ENCODE assay signal across 25 mouse cellular contexts in genomic region chr9:75465856-75466255, GRCm38 (mm10). TPM values are rescaled to one million over a fixed set of nuclear protein-coding genes. Genes with fewer than 3 reads are reported as not detected.
DNase-seq lines count a peak whose midpoint lies in the region; ATAC-seq and TF ChIP-seq lines count a peak whose summit lies in the region.
"Had no signal": no experiment of that assay in that cellular context is flagged by ENCODE, and none has a peak within 500 bp of the region (broad histone marks: within the 10 kb centered on the region; RNA-seq: fewer than 3 reads in every experiment).

No protein-coding gene starts in this region.

- no peak for TF ChIP-seq POLR2A in heart, adult 2 months (IDR thresholded peaks at IDR 0.05; ENCODE audit: insufficient read depth, low read depth, low read length)
- TF ChIP-seq POLR2A in ES-Bruce4 (IDR thresholded peaks at IDR 0.05; ENCODE audit: insufficient read depth, low read length): no peak

- 0 out of 2 replicates have a peak overlapping the region, but pooled peaks have one; percentile 7 for H3K9ac ChIP-seq in heart, embryonic 13.5 days
- no peak overlapping the region for H3K9ac ChIP-seq in heart, adult 2 months (ENCODE audit: low read depth, low read length)
- H3K9ac ChIP-seq in ES-Bruce4 (ENCODE audit: low read depth, poor library complexity, severe bottlenecking): 0 out of 2 replicates have a peak overlapping the region, but pooled peaks have one; percentile 2
- H3K9ac ChIP-seq: limb, embryonic 12.5 days; liver, embryonic 12.5 days had no signal

- no peaks in the 10 kb centered on the region for H3K27me3 ChIP-seq in heart, embryonic 13.5 days (replicated peaks)
- H3K27me3 ChIP-seq in heart, adult 2 months (ENCODE audit: control insufficient read depth, insufficient read depth, low read length): no peaks in the 10 kb centered on the region
- no peaks in the 10 kb centered on the region for H3K27me3 ChIP-seq in ES-Bruce4 (ENCODE audit: control insufficient read depth, insufficient read depth, low read length, poor library complexity, severe bottlenecking)
- H3K27me3 ChIP-seq: limb, embryonic 12.5 days; liver, embryonic 12.5 days; Patski had no signal

- 51% methylated on average over 9 of the region's 9 CpGs for WGBS in heart, embryonic 13.5 days
- WGBS in heart, adult 2 months: 45% methylated on average over 9 of the region's 9 CpGs

- no peak for TF ChIP-seq EP300 in heart, adult 2 months (IDR thresholded peaks at IDR 0.05; ENCODE audit: insufficient read depth, low read depth, low read length)
- no peak for TF ChIP-seq EP300 in ES-Bruce4 (IDR thresholded peaks at IDR 0.05; ENCODE audit: insufficient read depth, low read depth, low read length)

- H3K4me1 ChIP-seq in heart, embryonic 13.5 days: peaks cover 37% of the 10 kb centered on the region
- H3K4me1 ChIP-seq in heart, adult 2 months (ENCODE audit: control insufficient read depth, insufficient read depth, low read length): peaks cover 5% of the 10 kb centered on the region; the same call in 1 of the 2 replicates
- peaks cover 6% of the 10 kb centered on the region for H3K4me1 ChIP-seq in ES-Bruce4 (ENCODE audit: control insufficient read depth, insufficient read depth, low read length)
- H3K4me1 ChIP-seq: hindbrain, embryonic 10.5 days; limb, embryonic 12.5 days; liver, embryonic 12.5 days; midbrain, embryonic 10.5 days had no signal

- no peak for ATAC-seq in heart, embryonic 13.5 days (ENCODE audit: extremely low read depth, insufficient number of reproducible peaks, low FRiP score, low TSS enrichment)
- ATAC-seq: forebrain, embryonic 16.5 days; liver, embryonic 12.5 days; Patski had no signal

- DNase-seq in heart, adult 2 months: no peak
- peak; percentile 42 to 61 for DNase-seq in left cerebral cortex, postnatal 14 days (ENCODE audit: low spot score in 2 of 2)
- DNase-seq in left cerebral cortex, adult 2 months (ENCODE audit: extremely low spot score in 1 of 2, low spot score in 2 of 2): no peak
- peak; percentile 14 to 85 for DNase-seq in left cerebral cortex, postnatal 25 days (ENCODE audit: low spot score in 2 of 2)
- no peak for DNase-seq in ovary, postnatal 36 days (ENCODE audit: low spot score)
- no peak for DNase-seq in adrenal gland, postnatal 4 days (ENCODE audit: low spot score in 2 of 2)
- DNase-seq: adrenal gland, postnatal 10 days; B cell, adult 2 months; cerebellum, adult 11-12 months; cerebellum, postnatal 14 days; heart, adult 11 months; kidney, adult 11 months; lung, adult 2 months; lung, postnatal 36 days; thymus, postnatal 14 days had no signal

- peak overlapping the region; percentile 59 for H3K27ac ChIP-seq in heart, embryonic 13.5 days (replicated peaks)
- no peak overlapping the region for H3K27ac ChIP-seq in heart, adult 2 months
- no peak overlapping the region for H3K27ac ChIP-seq in left cerebral cortex, adult 2 months
- H3K27ac ChIP-seq in ES-Bruce4 (ENCODE audit: insufficient read depth, low read length): no peak overlapping the region
- H3K27ac ChIP-seq: hindbrain, embryonic 10.5 days; kidney, postnatal 0 days; limb, embryonic 12.5 days; liver, embryonic 12.5 days; midbrain, embryonic 10.5 days; stomach, postnatal 0 days had no signal

- H3K79me2 ChIP-seq in heart, adult 2 months (replicated peaks; ENCODE audit: control insufficient read depth, insufficient read depth, low read length): no peaks in the 10 kb centered on the region

- peak overlapping the region; percentile 24; the same call in 1 of the 2 replicates for H3K4me2 ChIP-seq in heart, embryonic 13.5 days
- H3K4me2 ChIP-seq: limb, embryonic 12.5 days; liver, embryonic 12.5 days had no signal

- no peaks in the 10 kb centered on the region for H3K9me3 ChIP-seq in heart, embryonic 13.5 days
- H3K9me3 ChIP-seq in ES-Bruce4 (replicated peaks; ENCODE audit: control insufficient read depth, insufficient read depth, low read length, poor library complexity, severe bottlenecking): no peaks in the 10 kb centered on the region
- H3K9me3 ChIP-seq: hindbrain, embryonic 10.5 days; limb, embryonic 12.5 days; liver, embryonic 12.5 days; midbrain, embryonic 10.5 days had no signal

- no peak overlapping the region for H3K4me3 ChIP-seq in heart, embryonic 13.5 days
- no peak overlapping the region for H3K4me3 ChIP-seq in heart, adult 2 months
- no peak overlapping the region for H3K4me3 ChIP-seq in left cerebral cortex, adult 2 months
- H3K4me3 ChIP-seq in ES-Bruce4 (ENCODE audit: low read depth, low read length): no peak overlapping the region
- H3K4me3 ChIP-seq: hindbrain, embryonic 10.5 days; limb, embryonic 12.5 days; liver, embryonic 12.5 days; midbrain, embryonic 10.5 days had no signal

- H3K36me3 ChIP-seq in heart, embryonic 13.5 days: peaks cover 74% of the 10 kb centered on the region
- H3K36me3 ChIP-seq in heart, adult 2 months (ENCODE audit: control insufficient read depth, insufficient read depth, low read length): peaks cover 3% of the 10 kb centered on the region; the same call in 1 of the 2 replicates
- H3K36me3 ChIP-seq in ES-Bruce4 (ENCODE audit: control insufficient read depth, insufficient read depth, low read length, poor library complexity, severe bottlenecking): peaks cover 26% of the 10 kb centered on the region

- TF ChIP-seq CTCF in heart, adult 2 months (IDR thresholded peaks at IDR 0.05): no peak
- no peak for TF ChIP-seq CTCF in left cerebral cortex, adult 2 months (IDR thresholded peaks at IDR 0.05)
- TF ChIP-seq CTCF in ES-Bruce4 (IDR thresholded peaks at IDR 0.05; ENCODE audit: low read depth, low read length): no peak

- intact Hi-C loops in heart, adult 2 months (cut with DNase I): no loop called here
- intact Hi-C loops in left cerebral cortex, postnatal 14 days (cut with DNase I): loop anchor here (5.0 to 10.0 kb wide), 2 partner anchors 36 to 119 kb away; no protein-coding TSS in a partner anchor
- intact Hi-C loops in left cerebral cortex, adult 2 months (cut with DNase I): loop anchor here (5.0 kb wide), 1 partner anchor 46 kb away; no protein-coding TSS in a partner anchor
- intact Hi-C loops in left cerebral cortex, postnatal 25 days (cut with DNase I): loop anchor here (2.0 to 5.0 kb wide), 2 partner anchors 46 to 57 kb away; no protein-coding TSS in a partner anchor

RNA-seq across cellular contexts. Expression of gene Leo1, which starts 24.5 kb away (rescaled TPM):
- 27.9 and 30.0 TPM in 2 replicates for polyA plus RNA-seq in heart, embryonic 13.5 days (2015; fragmentation: Nextera tagmentation; extraction: Ambion mirVana)
- total RNA-seq in heart, adult 2 months (2021): 10 to 100 TPM; 12.4 to 20.4 TPM
- 3.0 and 4.6 TPM in 2 replicates for polyA plus RNA-seq in heart, adult 2 months (2012; rRNA removed)
- 10 to 100 TPM; 27.9 to 29.4 TPM for total RNA-seq in left cerebral cortex, postnatal 14 days (2021)
- 10 to 100 TPM; 29.8 to 29.9 TPM for total RNA-seq in left cerebral cortex, adult 2 months (2021)
- polyA plus RNA-seq in ES-Bruce4 (2011; ENCODE audit: insufficient read depth, insufficient read length, low read depth, missing spikeins): 56.3 and 57.7 TPM in 2 replicates
- 10 to 100 TPM; 25.5 to 29.1 TPM for total RNA-seq in left cerebral cortex, postnatal 25 days (2021)
- total RNA-seq in adrenal gland, postnatal 4 days (2021): 10 to 100 TPM; 36.0 to 37.0 TPM

RNA-seq across cellular contexts. Expression of gene Mapk6, which starts 56.1 kb away (rescaled TPM):
- 47.2 and 49.8 TPM in 2 replicates for polyA plus RNA-seq in heart, embryonic 13.5 days (2015; fragmentation: Nextera tagmentation; extraction: Ambion mirVana)
- total RNA-seq in heart, adult 2 months (2021): 10 to 100 TPM; 25.6 to 26.8 TPM
- 11.2 and 22.3 TPM in 2 replicates for polyA plus RNA-seq in heart, adult 2 months (2012; rRNA removed)
- total RNA-seq in left cerebral cortex, postnatal 14 days (2021): 10 to 100 TPM; 74.9 to 87.9 TPM
- 10 to 100 TPM; 70.5 to 71.3 TPM for total RNA-seq in left cerebral cortex, adult 2 months (2021)
- 130 and 147 TPM in 2 replicates for polyA plus RNA-seq in ES-Bruce4 (2011; ENCODE audit: insufficient read depth, insufficient read length, low read depth, missing spikeins)
- total RNA-seq in left cerebral cortex, postnatal 25 days (2021): 10 to 100 TPM; 73.1 to 74.8 TPM
- total RNA-seq in adrenal gland, postnatal 4 days (2021): 10 to 100 TPM; 45.4 to 46.7 TPM

Comparison
In these comparisons a context has a peak if more than half of its experiments do, and no peak if none do; other contexts are left out.
1. DNase-seq: peak in left cerebral cortex, postnatal 14 days (2 of 2) and left cerebral cortex, postnatal 25 days (2 of 2); none in heart, adult 2 months (0 of 2), left cerebral cortex, adult 2 months (0 of 2), ovary, postnatal 36 days (single experiment) and adrenal gland, postnatal 4 days (0 of 2).